Mouse (Mus musculus) thymus, postnatal 0 days (tissue): Measurements from ENCODE around the gene Junb. TPM values are rescaled to one million over a fixed set of nuclear protein-coding genes. Genes with fewer than 3 reads are reported as not detected.

ENCODE experiments used
- DNase-seq: peaks from one replicate; pipeline ENCODE4 v3.0.0-alpha.2; 2015; ENCODE audit warnings: low spot score
- polyA plus RNA-seq: library from polyadenylated mRNA; unstranded; fragments of >200 nt; fragmentation: Nextera tagmentation; extraction: Ambion mirVana; gene quantifications from 2 replicates; pipeline ENCODE4 v1.2.1, GENCODE M21; 2015

The Junb gene
- polyA plus RNA-seq, 1 experiment from 2014 or later = 71.2 TPM

GRCm38 (mm10) chr8:84989311-84989731 lies 10.8 kb upstream of the Junb start:
- DNase-seq = no peak

- no peak for DNase-seq
Measured at GRCm38 (mm10) chr8:84987903-84988302, 9.4 kb upstream of the Junb start.

GRCm38 (mm10) chr8:84987388-84987787 lies 8.9 kb upstream of the Junb start:
- DNase-seq = no peak

- no peak for DNase-seq
Measured at GRCm38 (mm10) chr8:84986379-84986945, 7.9 kb upstream of the Junb start.

GRCm38 (mm10) chr8:84985684-84986378 lies 7.3 kb upstream of the Junb start:
- peak; percentile 90 for DNase-seq

- peak; percentile 34 for DNase-seq
Measured at GRCm38 (mm10) chr8:84985049-84985683, 6.6 kb upstream of the Junb start.

GRCm38 (mm10) chr8:84984294-84985048 lies 6.0 kb upstream of the Junb start:
- no peak for DNase-seq

GRCm38 (mm10) chr8:84982499-84983011 lies 4.0 kb upstream of the Junb start:
- no peak for DNase-seq

- DNase-seq = no peak
Measured at GRCm38 (mm10) chr8:84981644-84982498, 3.4 kb upstream of the Junb start.

GRCm38 (mm10) chr8:84980622-84981358 lies 2.3 kb upstream of the Junb start:
- no peak for DNase-seq

- DNase-seq = peak; percentile 85
Measured at GRCm38 (mm10) chr8:84979599-84980421, 1.3 kb upstream of the Junb start.

- DNase-seq = peak; percentile 84
Measured at GRCm38 (mm10) chr8:84977435-84978247, 877 bp downstream of the Junb start.

- DNase-seq = no peak
Measured at GRCm38 (mm10) chr8:84976763-84977434, 1.6 kb downstream of the Junb start.

GRCm38 (mm10) chr8:84976031-84976762 lies 2.3 kb downstream of the Junb start:
- peak; percentile 91 for DNase-seq

GRCm38 (mm10) chr8:84975434-84975833 lies 3.1 kb downstream of the Junb start:
- DNase-seq = peak; percentile 84

GRCm38 (mm10) chr8:84974543-84975142 lies 3.9 kb downstream of the Junb start:
- DNase-seq = no peak
